In the genomic region with DNA sequence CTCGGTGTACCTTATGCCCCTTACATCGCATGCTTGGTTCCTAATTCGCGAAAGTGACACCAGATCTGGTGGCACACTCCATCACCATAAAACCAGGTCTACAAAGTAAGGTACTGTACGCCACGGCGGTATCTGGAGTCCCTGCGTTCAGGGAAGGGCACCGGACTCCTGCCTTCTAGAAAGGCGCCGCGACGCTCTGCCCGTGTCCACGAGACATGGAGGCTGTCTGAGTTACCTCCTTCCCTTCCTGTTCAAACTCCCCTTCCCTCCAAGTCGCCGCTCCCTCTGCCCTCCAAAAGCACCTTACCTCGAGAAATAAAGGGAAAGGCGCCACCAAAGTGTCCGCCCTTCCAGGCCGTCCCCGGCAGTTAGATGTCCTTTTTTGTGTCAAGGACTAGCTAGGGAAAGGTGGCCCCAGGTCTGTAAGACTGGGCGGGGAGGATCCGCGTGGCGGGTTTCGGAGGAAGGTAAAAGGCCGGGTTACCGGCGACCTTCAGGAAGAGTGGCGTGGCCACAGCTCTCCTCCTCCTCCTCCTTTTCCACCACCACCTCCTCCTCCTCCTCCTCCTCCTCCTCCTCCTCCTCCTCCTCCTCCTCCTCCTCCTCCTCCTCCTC, we compare ENCODE assay signal across 8 mouse cellular contexts. TPM values are rescaled to one million over a fixed set of nuclear protein-coding genes. Genes with fewer than 3 reads are reported as not detected.
DNase-seq lines count a peak whose midpoint lies in the region; ATAC-seq and TF ChIP-seq lines count a peak whose summit lies in the region.

No protein-coding gene starts in this region.

- intact Hi-C loops in heart, adult 2 months (cut with DNase I): loop anchor here (5.0 kb wide), 1 partner anchor 75 kb away; no protein-coding TSS in a partner anchor
- intact Hi-C loops in heart, postnatal 25 days (cut with DNase I): no loop called here

- no peak for TF ChIP-seq CTCF in heart, adult 2 months (IDR thresholded peaks at IDR 0.05)

- H3K4me2 ChIP-seq in limb, embryonic 15.5 days: peak overlapping the region; percentile 94

- peak overlapping the region; percentile 82 for H3K9ac ChIP-seq in heart, adult 2 months (ENCODE audit: low read depth, low read length)
- peak overlapping the region; percentile 56 for H3K9ac ChIP-seq in limb, embryonic 15.5 days

- 0 out of 2 replicates have a peak, but pooled peaks cover 2% of the 10 kb centered on the region for H3K4me1 ChIP-seq in heart, adult 2 months (ENCODE audit: control insufficient read depth, insufficient read depth, low read length)
- H3K4me1 ChIP-seq in limb, embryonic 15.5 days: peaks cover 33% of the 10 kb centered on the region

- H3K27ac ChIP-seq in heart, adult 2 months: peak overlapping the region; percentile 38; the same call in 1 of the 2 replicates
- peak overlapping the region; percentile 96 for H3K27ac ChIP-seq in limb, embryonic 15.5 days

- under 1% methylated on average over 31 of the region's 31 CpGs for WGBS in heart, adult 2 months
- 0% methylated on average over 30 of the region's 31 CpGs for whole genome bisulfite sequencing in limb, embryonic 15.5 days

- no peaks in the 10 kb centered on the region for H3K36me3 ChIP-seq in heart, adult 2 months (ENCODE audit: control insufficient read depth, insufficient read depth, low read length)
- H3K36me3 ChIP-seq in limb, embryonic 15.5 days: no peaks in the 10 kb centered on the region

- ATAC-seq in limb, embryonic 15.5 days (ENCODE audit: insufficient number of reproducible peaks, low FRiP score, low TSS enrichment, low read depth): no peak

- H3K4me3 ChIP-seq in heart, adult 2 months: peak overlapping the region; percentile 65
- peak overlapping the region; percentile 72 for H3K4me3 ChIP-seq in limb, embryonic 15.5 days

- TF ChIP-seq POLR2A in heart, adult 2 months (IDR thresholded peaks at IDR 0.05; ENCODE audit: insufficient read depth, low read depth, low read length): no peak

- no peak for TF ChIP-seq EP300 in heart, adult 2 months (IDR thresholded peaks at IDR 0.05; ENCODE audit: insufficient read depth, low read depth, low read length)

- H3K9me3 ChIP-seq in limb, embryonic 15.5 days: no peaks in the 10 kb centered on the region

- no peaks in the 10 kb centered on the region for H3K79me2 ChIP-seq in heart, adult 2 months (replicated peaks; ENCODE audit: control insufficient read depth, insufficient read depth, low read length)

- peak; percentile 40 to 45 for DNase-seq in heart, adult 2 months
- no peak for DNase-seq in heart, postnatal 25 days (ENCODE audit: low spot score)
- DNase-seq in NIH3T3 (ENCODE audit: low read depth): peak; percentile 47
- DNase-seq in embryo, embryonic 9.5 days (ENCODE audit: extremely low spot score): peak; percentile 74
- DNase-seq in heart, postnatal 4 days: peak; percentile 33
- DNase-seq in naive thymus-derived CD4-positive, alpha-beta T cell, adult 2 months (ENCODE audit: low read depth): peak; percentile 76
- peak; percentile 70 for DNase-seq in thymus, postnatal 25 days

- no peaks in the 10 kb centered on the region; the same call in 1 of the 2 replicates for H3K27me3 ChIP-seq in heart, adult 2 months (ENCODE audit: control insufficient read depth, insufficient read depth, low read length)
- no peaks in the 10 kb centered on the region for H3K27me3 ChIP-seq in limb, embryonic 15.5 days

RNA-seq across cellular contexts. Expression of gene Slc38a1, which starts 0.8 kb away (rescaled TPM):
- total RNA-seq in heart, adult 2 months (2021): 10 to 100 TPM; 11.8 to 12.8 TPM
- polyA plus RNA-seq in heart, adult 2 months (2012; rRNA removed): 12.7 and 14.2 TPM in 2 replicates
- total RNA-seq in heart, postnatal 25 days (2021): 10 to 100 TPM; 17.0 to 21.2 TPM
- 10 to 100 TPM; 88.2 to 90.4 TPM for total RNA-seq in heart, postnatal 4 days (2021)
- 48.0 and 54.0 TPM in 2 replicates for polyA plus RNA-seq in limb, embryonic 15.5 days (2015; fragmentation: Nextera tagmentation; extraction: Ambion mirVana)

RNA-seq across cellular contexts. Expression of gene Slc38a2, which starts 57.6 kb away (rescaled TPM):
- 100 to 1,000 TPM; 149 to 209 TPM for total RNA-seq in heart, adult 2 months (2021)
- 59.3 and 109 TPM in 2 replicates for polyA plus RNA-seq in heart, adult 2 months (2012; rRNA removed)
- 100 to 1,000 TPM; 230 to 253 TPM for total RNA-seq in heart, postnatal 25 days (2021)
- 100 to 1,000 TPM; 359 to 377 TPM for total RNA-seq in heart, postnatal 4 days (2021)
- 116 and 117 TPM in 2 replicates for polyA plus RNA-seq in limb, embryonic 15.5 days (2015; fragmentation: Nextera tagmentation; extraction: Ambion mirVana)

Comparison
In these comparisons a context has a peak if more than half of its experiments do, and no peak if none do; other contexts are left out.
1. RNA of gene Slc38a1, which starts 0.8 kb away (total RNA-seq): 88.2 to 90.4 TPM in heart, postnatal 4 days; 17.0 to 21.2 TPM in heart, postnatal 25 days and 11.8 to 12.8 TPM in heart, adult 2 months; every median in the first group is over 4 times any median in the second.